Comparison of ENCODE assay signal across 29 mouse cellular contexts in the genomic region with DNA sequence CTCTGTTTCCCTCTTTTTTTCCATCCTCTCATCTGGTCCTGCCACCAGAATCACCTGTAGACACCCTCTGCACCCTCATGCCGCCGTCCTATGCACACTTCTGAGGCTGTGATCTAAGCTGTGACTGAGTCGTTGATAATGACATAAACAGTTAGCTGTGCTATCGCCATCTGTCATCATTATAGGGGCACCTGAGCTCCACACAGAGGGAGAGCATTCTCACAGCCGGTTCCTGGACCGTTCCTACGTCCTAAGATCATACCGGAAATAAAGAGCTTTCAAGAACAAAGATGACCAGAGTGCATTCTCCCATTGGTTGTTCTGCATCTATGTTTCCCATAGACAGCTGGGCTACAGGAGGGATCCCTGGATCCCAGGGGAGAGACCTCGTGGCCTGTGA. TPM values are rescaled to one million over a fixed set of nuclear protein-coding genes. Genes with fewer than 3 reads are reported as not detected.
DNase-seq lines count a peak whose midpoint lies in the region; ATAC-seq and TF ChIP-seq lines count a peak whose summit lies in the region.
"Had no signal": no experiment of that assay in that cellular context is flagged by ENCODE, and none has a peak within 500 bp of the region (broad histone marks: within the 10 kb centered on the region; RNA-seq: fewer than 3 reads in every experiment).

No protein-coding gene starts in this region.

- no peaks in the 10 kb centered on the region for H3K27me3 ChIP-seq in hindbrain, embryonic 11.5 days (ENCODE audit: control insufficient read depth, insufficient read depth, low read length)
- peaks cover 5% of the 10 kb centered on the region for H3K27me3 ChIP-seq in hindbrain, embryonic 10.5 days (ENCODE audit: insufficient read depth, poor library complexity, severe bottlenecking)
- no peaks in the 10 kb centered on the region for H3K27me3 ChIP-seq in midbrain, postnatal 0 days (ENCODE audit: insufficient read depth, low read length)
- no peaks in the 10 kb centered on the region for H3K27me3 ChIP-seq in midbrain, embryonic 15.5 days (replicated peaks)
- no peaks in the 10 kb centered on the region for H3K27me3 ChIP-seq in hindbrain, postnatal 0 days (ENCODE audit: insufficient read depth, low read length)
- H3K27me3 ChIP-seq: embryonic facial prominence, embryonic 12.5 days; kidney, embryonic 15.5 days; lung, embryonic 15.5 days; neural tube, embryonic 12.5 days had no signal

- H3K36me3 ChIP-seq in hindbrain, embryonic 11.5 days (ENCODE audit: control insufficient read depth, insufficient read depth, low read length): no peaks in the 10 kb centered on the region
- H3K36me3 ChIP-seq in hindbrain, embryonic 10.5 days: peaks cover 9% of the 10 kb centered on the region; the same call in 1 of the 2 replicates
- H3K36me3 ChIP-seq in midbrain, postnatal 0 days (ENCODE audit: insufficient read depth, low read length): no peaks in the 10 kb centered on the region
- no peaks in the 10 kb centered on the region for H3K36me3 ChIP-seq in midbrain, embryonic 15.5 days (replicated peaks)
- no peaks in the 10 kb centered on the region for H3K36me3 ChIP-seq in hindbrain, postnatal 0 days (ENCODE audit: insufficient read depth, low read length)
- H3K36me3 ChIP-seq: embryonic facial prominence, embryonic 12.5 days; heart, embryonic 12.5 days; kidney, embryonic 15.5 days; limb, embryonic 13.5 days; lung, embryonic 15.5 days; neural tube, embryonic 12.5 days had no signal

- no peak overlapping the region for H3K4me2 ChIP-seq in hindbrain, embryonic 11.5 days (replicated peaks; ENCODE audit: low read depth, low read length)
- no peak overlapping the region for H3K4me2 ChIP-seq in midbrain, postnatal 0 days (ENCODE audit: low read depth, low read length, poor library complexity, severe bottlenecking)
- no peak overlapping the region for H3K4me2 ChIP-seq in midbrain, embryonic 15.5 days
- H3K4me2 ChIP-seq in hindbrain, postnatal 0 days (ENCODE audit: low read depth, low read length): no peak overlapping the region
- H3K4me2 ChIP-seq: embryonic facial prominence, embryonic 12.5 days; heart, embryonic 12.5 days; kidney, embryonic 15.5 days; limb, embryonic 13.5 days; liver, embryonic 11.5 days; lung, embryonic 15.5 days; midbrain, embryonic 11.5 days; neural tube, embryonic 12.5 days had no signal

- peaks cover 5% of the 10 kb centered on the region for H3K4me1 ChIP-seq in hindbrain, embryonic 11.5 days (replicated peaks; ENCODE audit: control insufficient read depth, insufficient read depth, low read length)
- H3K4me1 ChIP-seq in hindbrain, embryonic 10.5 days (replicated peaks): peaks cover 47% of the 10 kb centered on the region
- H3K4me1 ChIP-seq in midbrain, postnatal 0 days (ENCODE audit: insufficient read depth, low read length): peaks cover 2% of the 10 kb centered on the region; the same call in 1 of the 2 replicates
- peaks cover 20% of the 10 kb centered on the region for H3K4me1 ChIP-seq in midbrain, embryonic 15.5 days
- peaks cover 21% of the 10 kb centered on the region; the same call in 1 of the 2 replicates for H3K4me1 ChIP-seq in hindbrain, postnatal 0 days (ENCODE audit: insufficient read depth, low read length)
- H3K4me1 ChIP-seq: kidney, embryonic 15.5 days; lung, embryonic 15.5 days had no signal

- peak; percentile 37 to 54 for DNase-seq in cerebellum, postnatal 14 days
- DNase-seq in cerebellum, adult 11 months: no peak
- DNase-seq in hindbrain, embryonic 11.5 days (ENCODE audit: low spot score): no peak
- DNase-seq in hindbrain, embryonic 10.5 days (ENCODE audit: low spot score): no peak
- DNase-seq in midbrain, postnatal 0 days (ENCODE audit: low spot score): peak; percentile 41
- DNase-seq in hindbrain, postnatal 0 days (ENCODE audit: low spot score): peak; percentile 42
- DNase-seq: adrenal gland, postnatal 14 days; cerebellum, postnatal 36 days; embryo, embryonic 11 days; heart, adult 2 months; kidney, adult 11 months; retina, postnatal 1 day; right cerebral cortex, postnatal 14 days had no signal

- no peak overlapping the region for H3K27ac ChIP-seq in hindbrain, embryonic 11.5 days (ENCODE audit: low read depth, low read length)
- no peak overlapping the region for H3K27ac ChIP-seq in hindbrain, embryonic 10.5 days
- no peak overlapping the region for H3K27ac ChIP-seq in midbrain, postnatal 0 days (ENCODE audit: low read depth, low read length)
- H3K27ac ChIP-seq in midbrain, embryonic 15.5 days: no peak overlapping the region
- H3K27ac ChIP-seq in hindbrain, postnatal 0 days: no peak overlapping the region
- H3K27ac ChIP-seq: embryonic facial prominence, embryonic 12.5 days; heart, adult 2 months; kidney, embryonic 15.5 days; left cerebral cortex, adult 2 months; limb, embryonic 13.5 days; lung, embryonic 15.5 days; neural tube, embryonic 12.5 days had no signal

- no peaks in the 10 kb centered on the region for H3K9me3 ChIP-seq in hindbrain, embryonic 11.5 days (ENCODE audit: control insufficient read depth, low read length)
- H3K9me3 ChIP-seq in hindbrain, embryonic 10.5 days: no peaks in the 10 kb centered on the region
- no peaks in the 10 kb centered on the region for H3K9me3 ChIP-seq in midbrain, postnatal 0 days (ENCODE audit: low read length)
- H3K9me3 ChIP-seq in midbrain, embryonic 15.5 days: no peaks in the 10 kb centered on the region
- H3K9me3 ChIP-seq in hindbrain, postnatal 0 days (ENCODE audit: low read length): no peaks in the 10 kb centered on the region
- H3K9me3 ChIP-seq: embryonic facial prominence, embryonic 12.5 days; heart, embryonic 12.5 days; kidney, embryonic 15.5 days; limb, embryonic 13.5 days; lung, embryonic 15.5 days; neural tube, embryonic 12.5 days had no signal

- no peak overlapping the region for H3K4me3 ChIP-seq in hindbrain, embryonic 11.5 days (ENCODE audit: low read depth, low read length)
- no peak overlapping the region for H3K4me3 ChIP-seq in hindbrain, embryonic 10.5 days
- H3K4me3 ChIP-seq in midbrain, postnatal 0 days (ENCODE audit: low read depth, low read length): no peak overlapping the region
- no peak overlapping the region for H3K4me3 ChIP-seq in midbrain, embryonic 15.5 days
- no peak overlapping the region for H3K4me3 ChIP-seq in hindbrain, postnatal 0 days (ENCODE audit: low read length)
- H3K4me3 ChIP-seq: embryonic facial prominence, embryonic 12.5 days; heart, adult 2 months; heart, embryonic 12.5 days; kidney, embryonic 15.5 days; left cerebral cortex, adult 2 months; limb, embryonic 13.5 days; lung, embryonic 15.5 days; neural tube, embryonic 12.5 days had no signal

- H3K9ac ChIP-seq in hindbrain, embryonic 11.5 days (ENCODE audit: low read depth, low read length): no peak overlapping the region
- no peak overlapping the region for H3K9ac ChIP-seq in midbrain, postnatal 0 days (replicated peaks; ENCODE audit: low read length, poor library complexity, severe bottlenecking)
- no peak overlapping the region for H3K9ac ChIP-seq in midbrain, embryonic 15.5 days
- H3K9ac ChIP-seq in hindbrain, postnatal 0 days (replicated peaks; ENCODE audit: low read length): no peak overlapping the region
- H3K9ac ChIP-seq: embryonic facial prominence, embryonic 12.5 days; heart, embryonic 12.5 days; kidney, embryonic 15.5 days; limb, embryonic 13.5 days; lung, embryonic 15.5 days; neural tube, embryonic 12.5 days had no signal

- peak; percentile 48; the same call in 1 of the 2 replicates for ATAC-seq in hindbrain, embryonic 11.5 days (ENCODE audit: low FRiP score)
- no peak for ATAC-seq in midbrain, postnatal 0 days (ENCODE audit: low FRiP score)
- no peak for ATAC-seq in midbrain, embryonic 15.5 days (replicated peaks)
- ATAC-seq in hindbrain, postnatal 0 days: peak; percentile 39
- ATAC-seq: CD4-positive, CD25-positive, alpha-beta regulatory T cell, adult 4 months; inflammation-experienced regulatory T-cells, adult 6 months had no signal

- TF ChIP-seq CTCF in midbrain, postnatal 0 days (IDR thresholded peaks at IDR 0.05): no peak
- TF ChIP-seq CTCF in hindbrain, postnatal 0 days (IDR thresholded peaks at IDR 0.05; ENCODE audit: low read depth): no peak

- WGBS in hindbrain, embryonic 11.5 days: 79% methylated on average over 9 of the region's 9 CpGs
- whole genome bisulfite sequencing in hindbrain, embryonic 10.5 days: 81% methylated on average over 9 of the region's 9 CpGs
- 70% methylated on average over 9 of the region's 9 CpGs for WGBS in midbrain, postnatal 0 days
- WGBS in midbrain, embryonic 15.5 days: 62% methylated on average over 9 of the region's 9 CpGs
- 48% methylated on average over 9 of the region's 9 CpGs for WGBS in hindbrain, postnatal 0 days

RNA-seq across cellular contexts. Expression of a gene that starts 28.6 kb away (rescaled TPM):
- polyA plus RNA-seq in hindbrain, embryonic 11.5 days (2014; fragmentation: Nextera tagmentation; extraction: Ambion mirVana): 44.6 and 46.3 TPM in 2 replicates
- polyA plus RNA-seq in hindbrain, embryonic 10.5 days (2016; fragmentation: Nextera tagmentation; extraction: Ambion mirVana): 24.7 and 38.5 TPM in 2 replicates
- 22.5 and 30.7 TPM in 2 replicates for total RNA-seq in midbrain, postnatal 0 days (2014; rRNA removed)
- polyA plus RNA-seq in midbrain, postnatal 0 days (2015; fragmentation: Nextera tagmentation; extraction: Ambion mirVana): 24.2 and 29.3 TPM in 2 replicates
- polyA plus RNA-seq in midbrain, embryonic 15.5 days (2015; fragmentation: Nextera tagmentation; extraction: Ambion mirVana): 28.3 and 30.7 TPM in 2 replicates
- total RNA-seq in hindbrain, postnatal 0 days (2014; rRNA removed): 24.9 and 28.7 TPM in 2 replicates
- 31.7 and 35.5 TPM in 2 replicates for polyA plus RNA-seq in hindbrain, postnatal 0 days (2015; fragmentation: Nextera tagmentation; extraction: Ambion mirVana)
- total RNA-seq: adrenal gland, postnatal 14 days; gastrocnemius, adult 8-10 months; heart, adult 2 months; megakaryocyte progenitor cell, adult 5-6 weeks had no signal
- polyA plus RNA-seq: CD4-positive, CD25-positive, alpha-beta regulatory T cell, adult 4 months; heart, adult 2 months; heart, postnatal 0 days; inflammation-experienced regulatory T-cells, adult 6 months; liver, embryonic 16.5 days; lung, embryonic 15.5 days had no signal

Comparison
In these comparisons a context has a peak if more than half of its experiments do, and no peak if none do; other contexts are left out.
1. DNase-seq: peak in cerebellum, postnatal 14 days (2 of 2), midbrain, postnatal 0 days (single experiment) and hindbrain, postnatal 0 days (single experiment); none in cerebellum, adult 11 months (single experiment), hindbrain, embryonic 11.5 days (single experiment) and hindbrain, embryonic 10.5 days (single experiment).
2. ATAC-seq: peak in hindbrain, embryonic 11.5 days (single experiment) and hindbrain, postnatal 0 days (single experiment); none in midbrain, postnatal 0 days (single experiment) and midbrain, embryonic 15.5 days (single experiment).